Mouse (Mus musculus) lung, adult 2 months (tissue): Measurements from ENCODE around the gene Cmbl.

Experiments
- CTCF ChIP-seq: fragments of 200-500 bp; IDR thresholded peaks from 2 replicates; pipeline ENCODE4 v1.5.1; 2011; ENCODE audit warnings: mild to moderate bottlenecking, low read length, control low read depth; ENCODE audit not compliant: insufficient read depth
- POLR2A ChIP-seq: fragments of 200-500 bp; IDR thresholded peaks from 2 replicates; pipeline ENCODE4 v1.6.1; 2011; ENCODE audit warnings: low read depth, mild to moderate bottlenecking, control low read depth, low read length, borderline replicate concordance; ENCODE audit errors: extremely low read depth

- TF ChIP-seq CTCF, result no peak
- TF ChIP-seq POLR2A, result no peak
These were observed 48.0 kb upstream of the Cmbl start for GRCm38 (mm10) chr15:31517186-31517585.
